Mouse (Mus musculus) CH12.LX (cell line): ENCODE data around the gene Gm44973.

Experiments used
- CTCF ChIP-seq, 2 experiments: IDR thresholded peaks in 1 of 2; conservative IDR thresholded peaks in 1 of 2; 2 replicates each; pipeline ENCODE4 v1.5.1; 2011 to 2012; ENCODE audit warnings: low read depth in 2 of 2, low read length in 2 of 2, improper control_type of control experiment in 1 of 2, inconsistent platforms in 1 of 2, mild to moderate bottlenecking in 1 of 2, moderate library complexity in 1 of 2
- EP300 ChIP-seq: IDR thresholded peaks from 2 replicates; pipeline ENCODE4 v1.6.1; 2011; ENCODE audit warnings: low read length, improper control_type of control experiment
- HCFC1 ChIP-seq: IDR thresholded peaks from 2 replicates; pipeline ENCODE4 v1.6.1; 2012; ENCODE audit warnings: low read depth, mild to moderate bottlenecking, inconsistent platforms, low read length, improper control_type of control experiment
- JUND ChIP-seq: conservative IDR thresholded peaks from 2 replicates; pipeline ENCODE4 v1.6.1; 2011; ENCODE audit warnings: low read depth, low read length, improper control_type of control experiment
- MAFK ChIP-seq: IDR thresholded peaks from 2 replicates; pipeline ENCODE4 v1.6.1; 2011; ENCODE audit warnings: low read length, improper control_type of control experiment; ENCODE audit not compliant: insufficient replicate concordance
- POLR2A ChIP-seq: IDR thresholded peaks from 2 replicates; pipeline ENCODE4 v1.6.1; 2011; ENCODE audit warnings: low read depth, mild to moderate bottlenecking, improper control_type of control experiment, low read length
- POLR2AphosphoS2 ChIP-seq: IDR thresholded peaks from 2 replicates; pipeline ENCODE4 v1.6.1; 2011; ENCODE audit warnings: low read depth, low read length, improper control_type of control experiment
- RAD21 ChIP-seq: IDR thresholded peaks from 2 replicates; pipeline ENCODE4 v1.6.1; 2011; ENCODE audit warnings: low read depth, mild to moderate bottlenecking, low read length, improper control_type of control experiment, moderate library complexity
- ZC3H11A ChIP-seq: IDR thresholded peaks from 2 replicates; pipeline ENCODE4 v1.6.1; 2012; ENCODE audit warnings: low read depth, mild to moderate bottlenecking, inconsistent platforms, low read length, improper control_type of control experiment
- ZNF384 ChIP-seq: IDR thresholded peaks from 2 replicates; pipeline ENCODE4 v1.6.1; 2012; ENCODE audit warnings: low read depth, low read length, improper control_type of control experiment, inconsistent platforms

DNA sequence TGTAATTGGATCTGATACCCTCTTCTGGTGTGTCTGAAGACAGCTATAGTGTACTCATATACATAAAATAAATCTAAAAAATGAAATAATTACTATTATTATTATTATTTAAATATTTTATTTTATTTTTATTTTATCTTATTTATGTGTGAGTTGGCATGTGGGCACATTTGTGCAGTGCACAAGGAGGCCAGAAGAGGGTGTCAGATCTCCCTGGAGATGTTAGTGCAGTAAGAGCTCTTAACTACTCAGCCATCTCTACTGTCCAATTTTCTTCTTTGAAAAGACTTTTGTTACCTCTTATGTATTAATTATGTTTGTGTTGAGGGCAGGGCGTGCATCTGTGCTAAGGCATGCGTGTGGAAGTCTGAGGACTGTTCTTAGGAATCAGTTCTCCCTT, 15.4 kb upstream of the Gm44973 start:
- TF ChIP-seq CTCF (conservative IDR thresholded peaks at IDR 0.05 in 1 of 2, IDR thresholded peaks at IDR 0.05 in 1 of 2; ENCODE audit: low read depth in 2 of 2, low read length in 2 of 2): peak; percentile 11 to 65; a peak in 2 of 4 replicates
- TF ChIP-seq HCFC1: no peak
- no peak for TF ChIP-seq EP300
- no peak for TF ChIP-seq JUND
- no peak for TF ChIP-seq POLR2A
- TF ChIP-seq POLR2AphosphoS2: no peak
- no peak for TF ChIP-seq ZC3H11A
- TF ChIP-seq ZNF384: no peak
- TF ChIP-seq MAFK: no peak
- peak; percentile 51 for TF ChIP-seq RAD21
